In the genomic region with DNA sequence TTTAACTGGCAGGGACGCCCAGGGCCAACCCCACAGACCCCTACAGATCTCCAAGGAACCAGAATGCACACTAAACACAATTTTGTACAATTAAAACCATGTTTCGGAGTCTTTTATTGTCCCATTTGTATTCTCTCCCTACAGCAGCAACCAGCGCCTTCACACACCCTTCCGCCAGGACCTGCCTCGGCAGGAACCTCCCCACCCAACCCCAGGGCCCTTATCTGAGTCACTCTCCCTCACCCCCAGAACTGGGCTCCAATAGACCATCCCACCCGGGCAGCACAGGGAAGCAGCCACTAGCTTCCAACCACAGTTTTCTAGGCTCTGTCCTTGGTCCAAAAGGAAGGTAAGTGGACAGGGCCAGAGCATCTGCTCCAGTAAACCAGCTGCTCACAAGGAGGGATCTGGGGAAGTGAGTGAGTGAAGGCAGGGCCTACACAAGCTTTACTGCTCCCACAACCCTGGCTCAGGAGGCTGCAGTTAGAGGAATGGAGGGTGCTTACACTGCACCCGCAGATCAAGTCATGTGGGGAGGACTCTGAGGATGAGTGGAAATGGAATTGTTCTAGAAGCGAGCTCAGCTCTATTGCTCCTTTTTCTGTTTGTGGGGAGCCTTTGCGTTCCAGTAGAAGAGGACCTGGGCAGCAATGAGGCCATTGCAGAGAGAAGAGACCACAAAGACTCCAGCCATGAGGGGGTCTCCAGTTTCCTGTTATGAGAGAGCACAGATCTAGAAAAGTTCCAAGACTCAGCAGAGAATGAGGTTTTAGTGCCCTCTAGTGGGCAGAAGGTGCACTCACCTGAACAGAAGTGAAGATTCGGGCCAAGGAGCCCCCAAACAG, we compare ENCODE assay signal across 8 mouse cellular contexts. TPM values are rescaled to one million over a fixed set of nuclear protein-coding genes. Genes with fewer than 3 reads are reported as not detected.
DNase-seq lines count a peak whose midpoint lies in the region; ATAC-seq and TF ChIP-seq lines count a peak whose summit lies in the region.

No protein-coding gene starts in this region.

- no peak for ATAC-seq in forebrain, embryonic 11.5 days (replicated peaks; ENCODE audit: low FRiP score)
- ATAC-seq in forebrain, embryonic 13.5 days = no peak
- ATAC-seq in forebrain, postnatal 0 days = peak; percentile 46; the same call in 1 of the 2 replicates
- no peak for ATAC-seq in midbrain, embryonic 12.5 days (ENCODE audit: low FRiP score, low read depth)
- ATAC-seq in monocyte, adult 5-6 weeks (replicated peaks; ENCODE audit: insufficient number of reproducible peaks, low FRiP score, low TSS enrichment, poor library complexity, severe bottlenecking) = no peak

- peak; percentile 83 for TF ChIP-seq CTCF in forebrain, postnatal 0 days (IDR thresholded peaks at IDR 0.05; ENCODE audit: low read depth)

- peak; percentile 72 for DNase-seq in forebrain, embryonic 11.5 days (ENCODE audit: low spot score)
- DNase-seq in 416B (ENCODE audit: low read depth) = peak; percentile 61
- DNase-seq in brain, adult 2 months (ENCODE audit: low read depth, low spot score) = peak; percentile 63
- DNase-seq in forebrain, postnatal 0 days = peak; percentile 83
- DNase-seq in kidney, postnatal 25 days = peak; percentile 37 to 57

- no peak overlapping the region for H3K27ac ChIP-seq in forebrain, embryonic 11.5 days (ENCODE audit: low read depth, low read length)
- H3K27ac ChIP-seq in forebrain, embryonic 13.5 days = no peak overlapping the region
- H3K27ac ChIP-seq in forebrain, postnatal 0 days (ENCODE audit: low read depth, low read length) = no peak overlapping the region
- no peak overlapping the region for H3K27ac ChIP-seq in midbrain, embryonic 12.5 days (replicated peaks)

- H3K36me3 ChIP-seq in forebrain, embryonic 11.5 days (ENCODE audit: control insufficient read depth, insufficient read depth, low read length) = peaks cover 13% of the 10 kb centered on the region
- peaks cover 76% of the 10 kb centered on the region for H3K36me3 ChIP-seq in forebrain, embryonic 13.5 days (ENCODE audit: poor library complexity, severe bottlenecking)
- peaks cover 51% of the 10 kb centered on the region for H3K36me3 ChIP-seq in forebrain, postnatal 0 days (ENCODE audit: insufficient read depth)
- peaks cover 62% of the 10 kb centered on the region for H3K36me3 ChIP-seq in midbrain, embryonic 12.5 days

- H3K4me3 ChIP-seq in forebrain, embryonic 11.5 days (ENCODE audit: low read depth, low read length) = no peak overlapping the region
- no peak overlapping the region for H3K4me3 ChIP-seq in forebrain, embryonic 13.5 days
- no peak overlapping the region for H3K4me3 ChIP-seq in forebrain, postnatal 0 days (ENCODE audit: low read depth, low read length)
- H3K4me3 ChIP-seq in midbrain, embryonic 12.5 days = 0 out of 2 replicates have a peak overlapping the region, but pooled peaks have one; percentile 0

- H3K4me2 ChIP-seq in forebrain, embryonic 11.5 days (ENCODE audit: low read depth, low read length, severe bottlenecking) = no peak overlapping the region
- H3K4me2 ChIP-seq in forebrain, embryonic 13.5 days = no peak overlapping the region
- H3K4me2 ChIP-seq in forebrain, postnatal 0 days (ENCODE audit: low read depth) = no peak overlapping the region
- H3K4me2 ChIP-seq in midbrain, embryonic 12.5 days (replicated peaks) = no peak overlapping the region

- peaks cover 13% of the 10 kb centered on the region; the same call in 1 of the 2 replicates for H3K4me1 ChIP-seq in forebrain, embryonic 11.5 days (replicated peaks; ENCODE audit: control insufficient read depth, insufficient read depth, low read length)
- peaks cover 19% of the 10 kb centered on the region for H3K4me1 ChIP-seq in forebrain, embryonic 13.5 days
- H3K4me1 ChIP-seq in forebrain, postnatal 0 days (ENCODE audit: insufficient read depth) = peaks cover 4% of the 10 kb centered on the region; the same call in 1 of the 2 replicates
- peaks cover 16% of the 10 kb centered on the region for H3K4me1 ChIP-seq in midbrain, embryonic 12.5 days

- no peak overlapping the region for H3K9ac ChIP-seq in forebrain, embryonic 11.5 days (ENCODE audit: low read length)
- no peak overlapping the region for H3K9ac ChIP-seq in forebrain, embryonic 13.5 days
- no peak overlapping the region for H3K9ac ChIP-seq in forebrain, postnatal 0 days
- H3K9ac ChIP-seq in midbrain, embryonic 12.5 days (replicated peaks) = no peak overlapping the region

- no peaks in the 10 kb centered on the region for H3K9me3 ChIP-seq in forebrain, embryonic 11.5 days (ENCODE audit: control insufficient read depth, low read length)
- no peaks in the 10 kb centered on the region for H3K9me3 ChIP-seq in forebrain, embryonic 13.5 days (replicated peaks)
- no peaks in the 10 kb centered on the region for H3K9me3 ChIP-seq in forebrain, postnatal 0 days (ENCODE audit: low read length)
- H3K9me3 ChIP-seq in midbrain, embryonic 12.5 days = no peaks in the 10 kb centered on the region

- 82% methylated on average over 10 of the region's 10 CpGs for WGBS in forebrain, embryonic 11.5 days
- 82% methylated on average over 10 of the region's 10 CpGs for WGBS in forebrain, embryonic 13.5 days
- WGBS in forebrain, postnatal 0 days = 80% methylated on average over 10 of the region's 10 CpGs
- WGBS in midbrain, embryonic 12.5 days = 83% methylated on average over 10 of the region's 10 CpGs

- H3K27me3 ChIP-seq in forebrain, embryonic 11.5 days (ENCODE audit: control insufficient read depth, insufficient read depth, low read length) = no peaks in the 10 kb centered on the region
- H3K27me3 ChIP-seq in forebrain, embryonic 13.5 days = no peaks in the 10 kb centered on the region
- H3K27me3 ChIP-seq in forebrain, postnatal 0 days (ENCODE audit: insufficient read depth, low read length) = no peaks in the 10 kb centered on the region
- H3K27me3 ChIP-seq in midbrain, embryonic 12.5 days = no peaks in the 10 kb centered on the region

RNA-seq across cellular contexts. Expression of gene Sox15, which starts 1.7 kb away (rescaled TPM):
- not detected in 2 replicates for polyA plus RNA-seq in forebrain, embryonic 11.5 days (2014; fragmentation: Nextera tagmentation; extraction: Ambion mirVana)
- not detected in 2 replicates for polyA plus RNA-seq in forebrain, embryonic 13.5 days (2015; fragmentation: Nextera tagmentation; extraction: Ambion mirVana)
- not detected in 2 replicates for total RNA-seq in forebrain, postnatal 0 days (2014; rRNA removed)
- not detected in 2 replicates for polyA plus RNA-seq in forebrain, postnatal 0 days (2015; fragmentation: Nextera tagmentation; extraction: Ambion mirVana)
- not detected in 2 replicates for polyA plus RNA-seq in midbrain, embryonic 12.5 days (2016; fragmentation: Nextera tagmentation; extraction: Ambion mirVana)
- 4.1 to 8.2 TPM in 2 of 3 replicates, not detected in the other for total RNA-seq in monocyte, adult 5-6 weeks (2017)

RNA-seq across cellular contexts. Expression of gene Mpdu1, which starts 5.6 kb away (rescaled TPM):
- polyA plus RNA-seq in forebrain, embryonic 11.5 days (2014; fragmentation: Nextera tagmentation; extraction: Ambion mirVana) = 39.0 TPM in 2 replicates
- polyA plus RNA-seq in forebrain, embryonic 13.5 days (2015; fragmentation: Nextera tagmentation; extraction: Ambion mirVana) = 89.4 and 95.2 TPM in 2 replicates
- 158 and 214 TPM in 2 replicates for total RNA-seq in forebrain, postnatal 0 days (2014; rRNA removed)
- polyA plus RNA-seq in forebrain, postnatal 0 days (2015; fragmentation: Nextera tagmentation; extraction: Ambion mirVana) = 118 and 122 TPM in 2 replicates
- polyA plus RNA-seq in midbrain, embryonic 12.5 days (2016; fragmentation: Nextera tagmentation; extraction: Ambion mirVana) = 79.4 and 79.9 TPM in 2 replicates
- total RNA-seq in monocyte, adult 5-6 weeks (2017) = 32.9 to 56.3 TPM (median 49.2 TPM) in 3 replicates

RNA-seq across cellular contexts. Expression of gene Cd68, which starts 9.1 kb away (rescaled TPM):
- 6.3 and 6.4 TPM in 2 replicates for polyA plus RNA-seq in forebrain, embryonic 11.5 days (2014; fragmentation: Nextera tagmentation; extraction: Ambion mirVana)
- 4.4 and 5.2 TPM in 2 replicates for polyA plus RNA-seq in forebrain, embryonic 13.5 days (2015; fragmentation: Nextera tagmentation; extraction: Ambion mirVana)
- 6.4 and 7.7 TPM in 2 replicates for total RNA-seq in forebrain, postnatal 0 days (2014; rRNA removed)
- polyA plus RNA-seq in forebrain, postnatal 0 days (2015; fragmentation: Nextera tagmentation; extraction: Ambion mirVana) = 16.0 and 16.3 TPM in 2 replicates
- 7.1 and 7.2 TPM in 2 replicates for polyA plus RNA-seq in midbrain, embryonic 12.5 days (2016; fragmentation: Nextera tagmentation; extraction: Ambion mirVana)
- 203 to 221 TPM (median 207 TPM) in 3 replicates for total RNA-seq in monocyte, adult 5-6 weeks (2017)

RNA-seq across cellular contexts. Expression of gene Eif4a1, which starts 15.4 kb away (rescaled TPM):
- 827 and 855 TPM in 2 replicates for polyA plus RNA-seq in forebrain, embryonic 11.5 days (2014; fragmentation: Nextera tagmentation; extraction: Ambion mirVana)
- 654 and 701 TPM in 2 replicates for polyA plus RNA-seq in forebrain, embryonic 13.5 days (2015; fragmentation: Nextera tagmentation; extraction: Ambion mirVana)
- 1,003 and 1,045 TPM in 2 replicates for total RNA-seq in forebrain, postnatal 0 days (2014; rRNA removed)
- 614 and 772 TPM in 2 replicates for polyA plus RNA-seq in forebrain, postnatal 0 days (2015; fragmentation: Nextera tagmentation; extraction: Ambion mirVana)
- polyA plus RNA-seq in midbrain, embryonic 12.5 days (2016; fragmentation: Nextera tagmentation; extraction: Ambion mirVana) = 608 and 698 TPM in 2 replicates
- 597 to 694 TPM (median 633 TPM) in 3 replicates for total RNA-seq in monocyte, adult 5-6 weeks (2017)

RNA-seq across cellular contexts. Expression of gene Fxr2, which starts 24.0 kb away (rescaled TPM):
- 33.6 and 44.1 TPM in 2 replicates for polyA plus RNA-seq in forebrain, embryonic 11.5 days (2014; fragmentation: Nextera tagmentation; extraction: Ambion mirVana)
- polyA plus RNA-seq in forebrain, embryonic 13.5 days (2015; fragmentation: Nextera tagmentation; extraction: Ambion mirVana) = 38.7 and 42.2 TPM in 2 replicates
- total RNA-seq in forebrain, postnatal 0 days (2014; rRNA removed) = 83.9 and 94.5 TPM in 2 replicates
- 23.1 and 25.2 TPM in 2 replicates for polyA plus RNA-seq in forebrain, postnatal 0 days (2015; fragmentation: Nextera tagmentation; extraction: Ambion mirVana)
- 59.2 and 67.1 TPM in 2 replicates for polyA plus RNA-seq in midbrain, embryonic 12.5 days (2016; fragmentation: Nextera tagmentation; extraction: Ambion mirVana)
- 64.6 to 83.5 TPM (median 67.9 TPM) in 3 replicates for total RNA-seq in monocyte, adult 5-6 weeks (2017)
